Mouse (Mus musculus) large intestine, adult 2 months (tissue): ENCODE data around the gene Col2a1. TPM values are rescaled to one million over a fixed set of nuclear protein-coding genes. Genes with fewer than 3 reads are reported as not detected.

Experiments used
- DNase-seq: peaks from one replicate; pipeline ENCODE4 v3.0.0-alpha.2; 2012; ENCODE audit warnings: low read depth, low spot score
- WGBS: fragments of 180-500 bp; shearing (Covaris S2); methylation state at CpG from one replicate; pipeline ENCODE4 v1.1.7; 2018; 5-methylcytosine and 5-hydroxymethylcytosine counted together
- polyA plus RNA-seq: library from polyadenylated mRNA; depleted of rRNA; stranded (reverse); fragments of >200 nt; gene quantifications from 2 replicates; pipeline ENCODE4 v1.2.3, GENCODE M21; 2012; rRNA removed

Col2a1 gene
- not detected in 2 replicates for polyA plus RNA-seq

DNA sequence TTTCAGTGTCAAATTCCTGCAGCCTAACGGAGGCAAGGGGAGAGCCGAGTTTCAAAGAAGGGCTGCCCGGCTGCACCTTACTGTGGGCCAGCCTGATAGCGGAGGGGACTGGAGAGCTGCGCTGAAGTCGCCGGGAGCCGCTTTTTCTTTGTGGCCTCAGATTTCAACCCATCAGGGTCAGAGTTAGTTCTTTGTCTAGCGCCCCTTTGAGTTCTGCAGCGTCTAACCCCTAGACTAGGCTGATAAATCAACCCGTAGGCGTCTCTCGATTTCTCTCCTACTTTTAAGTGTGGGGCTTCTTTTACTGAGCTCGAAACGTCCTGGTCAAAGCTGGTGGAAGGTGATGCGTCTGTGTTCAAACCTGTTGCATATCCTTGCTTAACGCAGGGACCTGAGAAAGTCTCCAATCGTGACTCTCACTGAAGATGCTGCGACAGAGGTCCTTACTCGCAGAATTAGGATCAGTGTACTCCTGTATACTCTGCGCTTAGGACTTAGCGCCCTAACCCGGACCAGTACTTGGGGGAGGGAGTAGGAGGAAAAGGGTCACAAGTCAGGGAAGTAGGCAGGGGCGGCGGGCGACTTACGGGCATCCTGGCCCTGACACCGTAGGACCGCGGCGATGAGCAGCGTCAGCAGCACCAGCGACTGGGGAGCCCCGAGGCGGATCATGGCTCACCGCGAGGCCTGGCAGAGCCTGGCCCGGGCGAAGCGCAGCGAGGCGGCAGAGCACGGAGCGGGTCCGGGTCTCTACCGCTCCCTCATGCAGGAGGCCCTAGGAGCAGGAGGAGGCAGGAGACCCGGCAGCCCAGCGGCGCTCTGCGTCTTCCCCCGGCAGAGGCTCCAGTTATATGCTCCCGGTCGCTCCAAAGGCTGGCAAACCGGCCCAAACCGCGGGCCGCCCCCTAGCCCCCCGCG, at the start of gene Col2a1:
Col2a1 (minus strand) TSS at position 874 of the 918 bp plus-strand sequence.
- no peak for DNase-seq
- WGBS, result 3% methylated on average over 59 of the region's 59 CpGs

DNA sequence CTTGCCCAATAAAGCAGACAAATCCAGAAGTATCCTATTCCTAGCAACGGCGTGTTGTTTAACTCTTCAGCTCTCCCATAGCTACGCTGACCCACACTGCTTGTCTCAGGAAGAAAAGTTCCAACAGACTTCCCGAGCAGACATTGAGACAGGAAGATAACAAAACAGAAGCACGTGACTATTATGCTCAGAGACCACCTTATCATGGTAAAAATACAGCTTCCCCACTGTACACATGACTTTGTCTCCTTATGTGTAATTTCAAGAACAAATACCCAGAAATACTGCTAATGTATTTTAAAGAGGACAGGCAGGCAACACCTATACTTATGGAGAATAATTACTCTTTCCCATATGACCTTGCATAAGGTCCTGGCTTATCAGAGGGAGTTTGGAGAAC, 47.2 kb upstream of the Col2a1 start:
- 90% methylated on average over 5 of the region's 5 CpGs for WGBS
- no peak for DNase-seq

GRCm38 (mm10) chr15:98048918-98049700, 44.6 kb upstream of the Col2a1 start:
- 85% methylated on average over 13 of the region's 13 CpGs for WGBS
- DNase-seq, result no peak

DNA sequence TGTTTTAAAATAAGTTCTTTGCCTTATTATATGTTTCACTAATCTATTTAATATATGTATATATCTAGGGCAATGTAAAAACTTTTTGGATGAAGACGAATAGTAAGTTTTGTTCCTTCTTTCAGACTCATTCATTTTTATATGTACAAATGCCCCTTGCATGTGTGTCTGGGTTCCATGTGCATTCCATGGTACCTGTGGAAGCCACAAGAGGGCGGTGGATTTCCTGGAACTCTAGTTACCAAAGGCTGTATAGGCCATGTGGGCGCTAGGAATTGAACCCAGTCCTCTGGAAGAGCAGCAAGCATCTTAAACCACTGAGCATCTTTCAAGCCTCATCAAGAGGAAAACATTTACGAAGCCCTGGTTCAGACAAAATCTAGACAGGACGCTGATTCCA, 39.9 kb upstream of the Col2a1 start:
- DNase-seq, result no peak
- WGBS, result 97% methylated on average over 5 of the region's 5 CpGs

DNA sequence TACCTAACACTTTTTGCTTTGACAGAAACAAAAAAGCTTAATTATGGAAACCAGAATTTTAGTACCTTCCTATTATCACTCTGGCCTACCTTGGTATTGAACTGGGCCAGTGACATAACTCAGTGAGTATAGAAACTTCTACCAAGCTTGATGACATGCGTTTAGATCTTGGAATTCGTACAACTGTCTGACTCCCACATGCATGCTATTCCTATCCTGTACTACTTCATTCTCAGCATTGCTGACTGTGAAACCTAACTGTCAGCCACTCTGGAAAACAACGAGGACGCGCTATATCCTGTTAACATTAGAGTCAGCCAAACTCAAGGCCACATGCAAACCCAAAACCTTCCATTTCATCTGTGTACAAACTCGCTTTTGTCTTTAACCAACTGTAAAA, 39.5 kb upstream of the Col2a1 start:
- no peak for DNase-seq
- 95% methylated on average over 6 of the region's 6 CpGs for WGBS

DNA sequence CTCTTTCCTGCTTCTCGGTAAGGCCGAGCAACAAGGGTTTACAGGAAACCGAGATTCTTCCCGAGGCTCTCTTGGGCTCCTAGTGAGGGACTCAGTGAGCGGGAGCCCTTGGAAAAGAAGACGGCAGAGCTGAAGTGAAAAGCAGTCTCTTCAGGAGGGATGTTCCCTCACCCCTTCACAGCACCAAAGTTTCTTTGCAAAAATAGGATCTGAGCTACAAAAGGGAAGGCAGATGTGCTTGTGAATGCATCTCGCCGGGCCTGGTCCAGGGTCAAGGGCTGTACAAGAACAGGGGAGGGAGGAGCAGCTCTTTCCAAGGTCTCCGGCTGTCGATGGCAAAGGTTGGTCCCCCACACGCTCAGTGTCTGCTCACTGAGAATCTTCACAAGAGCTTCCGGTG, 38.0 kb upstream of the Col2a1 start:
- 92% methylated on average over 12 of the region's 12 CpGs for WGBS
- no peak for DNase-seq

GRCm38 (mm10) chr15:98039682-98040081, 35.2 kb upstream of the Col2a1 start:
- 92% methylated on average over 10 of the region's 10 CpGs for WGBS
- no peak for DNase-seq

DNA sequence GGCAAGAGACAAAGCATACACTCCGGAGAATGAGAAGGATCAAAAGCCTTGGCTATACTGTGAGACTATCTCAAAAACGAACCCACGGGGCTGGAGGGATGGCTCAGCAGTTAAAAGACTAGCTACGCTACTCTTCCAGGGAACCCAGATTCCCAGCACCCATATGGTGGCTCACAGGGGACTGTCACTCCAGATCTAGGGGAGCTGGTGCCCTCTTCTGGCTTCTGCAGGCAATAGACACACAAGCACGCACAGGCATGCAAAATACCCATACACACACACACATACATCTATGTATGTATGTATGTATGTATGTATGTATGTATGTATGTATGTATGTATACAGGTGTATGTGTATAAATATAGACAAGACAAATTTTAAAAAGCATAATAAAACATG, 32.1 kb upstream of the Col2a1 start:
- WGBS, result 96% methylated on average over 5 of the region's 5 CpGs
- DNase-seq, result no peak

DNA sequence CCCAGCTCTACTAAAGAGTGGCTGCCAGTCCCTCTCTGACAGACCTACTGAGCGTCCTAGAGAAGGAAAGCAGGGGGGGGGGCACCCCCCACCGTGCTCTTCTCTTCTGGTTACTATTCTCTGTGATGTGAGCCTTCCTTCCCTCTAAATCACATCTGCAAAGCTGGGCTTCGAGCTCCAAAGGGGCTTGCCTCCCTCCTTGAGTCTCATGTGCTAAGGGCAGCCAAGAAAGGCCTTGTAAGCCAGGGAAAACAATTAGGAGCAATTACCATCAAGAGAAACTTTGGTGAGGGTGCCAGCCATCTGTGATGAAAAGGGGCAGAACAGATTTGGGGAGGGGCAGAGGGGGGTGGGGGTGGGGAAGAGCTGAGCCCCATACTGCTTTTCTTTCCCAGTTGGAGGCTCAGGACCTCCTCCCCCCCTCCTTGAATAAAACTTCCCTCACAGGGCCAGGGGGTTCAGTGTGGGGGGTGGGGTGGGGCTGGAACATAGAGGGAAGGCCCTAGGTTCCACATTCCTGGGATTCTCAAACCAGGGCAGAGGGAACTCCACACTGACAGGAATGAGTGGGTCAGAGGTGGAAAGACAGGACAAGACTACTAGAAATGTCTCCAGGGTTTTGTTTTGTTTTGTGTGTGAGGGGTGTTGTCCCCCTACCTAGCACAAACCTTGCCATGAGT, 30.7 kb upstream of the Col2a1 start:
- no peak for DNase-seq
- 39% methylated on average over 3 of the region's 3 CpGs for WGBS

- WGBS, result 70% methylated on average over 9 of the region's 9 CpGs
- DNase-seq, result no peak
Observed at GRCm38 (mm10) chr15:98033233-98033748, 28.8 kb upstream of the Col2a1 start.

DNA sequence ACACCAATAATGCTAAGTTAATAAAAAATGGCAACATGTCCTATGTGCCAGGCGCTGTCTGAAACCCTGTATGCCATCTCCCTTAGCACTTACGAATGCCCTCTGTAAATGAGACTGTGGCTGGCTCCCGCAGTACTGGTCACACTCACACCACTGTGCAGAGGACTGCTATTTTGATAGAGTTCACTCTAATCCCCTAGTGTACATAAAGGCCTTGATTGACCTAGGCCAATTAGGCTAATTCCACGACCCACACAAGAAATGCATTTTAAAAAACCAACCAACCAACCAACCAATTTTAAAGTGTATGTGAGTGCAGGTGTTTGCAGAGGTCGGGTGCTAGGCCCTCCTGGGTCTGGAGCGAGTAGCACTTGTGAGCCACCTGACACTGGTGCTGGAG, 25.3 kb upstream of the Col2a1 start:
- WGBS, result 73% methylated on average over 6 of the region's 6 CpGs
- no peak for DNase-seq

DNA sequence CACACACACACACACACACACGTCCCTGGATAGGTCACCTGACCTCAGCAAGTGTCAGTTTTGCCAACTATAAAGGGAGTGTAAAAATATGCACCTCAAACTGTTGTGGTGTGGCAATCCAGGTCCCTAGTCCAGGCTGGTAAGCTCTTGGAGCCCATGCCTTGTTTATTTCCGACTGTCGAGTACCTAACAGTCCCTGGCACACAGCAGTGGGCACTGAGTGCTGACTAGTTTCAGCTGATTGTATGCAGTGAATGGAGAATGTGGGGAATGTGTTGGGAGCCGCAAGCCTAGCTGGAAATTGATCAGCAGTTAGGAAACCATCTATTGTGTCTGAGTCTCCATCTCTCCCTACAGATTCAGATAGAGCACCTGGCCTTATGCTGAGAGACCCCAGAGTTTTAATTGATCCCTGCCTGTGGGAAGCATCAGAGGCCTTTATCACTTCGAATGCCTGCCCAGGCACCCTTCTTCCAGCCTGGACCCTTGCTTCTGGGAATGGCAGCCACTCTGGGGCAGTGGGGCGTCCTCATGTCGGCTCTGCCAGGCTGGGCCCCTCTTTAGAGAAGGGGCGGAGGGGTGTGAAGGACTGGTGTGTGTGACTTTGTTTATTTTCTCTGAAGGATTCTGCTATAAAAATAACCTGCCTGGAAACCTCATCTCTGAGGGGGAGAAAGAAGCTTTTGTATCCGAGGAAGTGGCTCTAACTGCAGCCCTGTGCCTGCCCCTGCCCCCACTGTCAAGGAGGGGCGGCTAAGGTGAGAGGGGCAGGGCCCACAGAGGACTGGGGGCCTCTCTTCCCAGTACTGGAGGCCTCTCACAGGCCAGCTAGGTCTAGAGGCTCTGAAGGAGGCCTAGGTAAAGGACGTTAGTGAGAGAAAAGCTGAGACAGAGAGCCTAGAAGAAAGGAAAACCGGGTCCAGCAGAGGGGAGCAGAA, 22.7 kb upstream of the Col2a1 start:
- no peak for DNase-seq
- 34% methylated on average over 12 of the region's 12 CpGs for WGBS

DNA sequence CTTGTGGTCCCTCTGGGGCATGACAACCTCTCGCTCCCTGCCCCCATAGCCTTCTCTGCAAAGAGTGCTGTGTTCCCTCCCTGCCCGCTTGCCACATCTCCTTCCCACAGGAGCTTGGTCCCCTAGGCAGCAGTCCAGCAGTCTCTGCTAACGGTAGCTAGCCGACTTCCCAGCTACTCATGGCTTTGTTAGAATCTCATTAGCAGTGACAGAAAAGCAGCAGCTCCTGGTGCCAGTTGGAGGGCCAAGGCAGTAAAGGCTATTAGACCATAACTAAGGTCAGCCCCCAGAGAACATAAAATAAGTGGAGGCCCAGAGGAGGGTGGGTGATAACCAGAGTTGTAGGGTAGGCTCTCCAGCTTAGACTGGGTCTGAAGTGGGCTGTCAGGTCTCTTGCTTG, 21.1 kb upstream of the Col2a1 start:
- no peak for DNase-seq
- WGBS, result 57% methylated on average over 4 of the region's 4 CpGs

DNA sequence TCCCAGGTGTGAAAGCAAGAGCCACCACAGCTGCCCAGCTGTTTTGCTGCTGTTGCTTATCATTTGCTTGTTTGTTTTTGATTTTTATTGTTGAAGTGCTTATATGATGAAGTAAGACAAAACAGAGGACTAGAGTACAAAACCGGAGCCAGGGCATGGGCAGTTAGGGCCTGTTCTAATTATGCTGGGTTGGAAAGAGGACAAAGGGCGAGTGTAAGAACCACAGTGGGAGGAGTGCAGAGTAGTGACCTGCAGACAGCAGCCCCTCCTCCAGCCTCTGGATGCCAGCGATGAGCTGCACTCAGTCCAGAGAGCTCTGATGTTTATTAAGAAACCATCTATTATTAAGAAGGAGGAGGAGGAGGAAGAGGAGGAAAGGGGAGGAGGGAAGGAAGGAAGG, 18.6 kb upstream of the Col2a1 start:
- 33% methylated on average over 3 of the region's 3 CpGs for WGBS
- no peak for DNase-seq

- DNase-seq, result no peak
- 8% methylated on average over 2 of the region's 2 CpGs for WGBS
Observed at GRCm38 (mm10) chr15:98021886-98022285, 17.4 kb upstream of the Col2a1 start.

GRCm38 (mm10) chr15:98019047-98019446, 14.6 kb upstream of the Col2a1 start:
- no peak for DNase-seq
- WGBS, result 57% methylated on average over 3 of the region's 3 CpGs

- no peak for DNase-seq
- 73% methylated on average over 4 of the region's 4 CpGs for WGBS
Observed at GRCm38 (mm10) chr15:98017925-98018324, 13.4 kb upstream of the Col2a1 start.

DNA sequence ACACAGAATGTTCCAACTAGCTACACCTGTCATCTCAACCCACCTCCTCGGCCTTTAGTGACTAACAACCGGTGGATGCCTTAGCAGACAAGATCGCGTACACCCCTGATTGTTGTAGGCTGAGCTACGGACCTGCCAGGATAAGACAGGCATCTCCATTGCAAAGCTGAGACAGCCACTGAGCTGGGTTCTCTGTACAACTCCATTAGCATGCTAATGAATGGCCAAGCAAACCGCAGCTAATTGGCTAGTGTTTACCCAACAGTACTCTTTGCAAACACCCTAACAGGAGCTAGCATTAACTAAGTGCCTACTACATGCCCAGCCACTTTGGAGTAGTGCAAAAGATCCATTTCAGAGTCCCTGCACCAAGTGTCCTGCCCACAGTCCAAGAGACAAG, 8.3 kb upstream of the Col2a1 start:
- 64% methylated on average over 6 of the region's 6 CpGs for WGBS

GRCm38 (mm10) chr15:98005181-98005580, 686 bp upstream of the Col2a1 start:
- 13% methylated on average over 11 of the region's 11 CpGs for WGBS
- no peak for DNase-seq

More for the DNA sequence above, 8.3 kb upstream of the Col2a1 start:
- DNase-seq, result no peak
